Mouse (Mus musculus): ENCODE results near the gene Slc1a1.

DNA sequence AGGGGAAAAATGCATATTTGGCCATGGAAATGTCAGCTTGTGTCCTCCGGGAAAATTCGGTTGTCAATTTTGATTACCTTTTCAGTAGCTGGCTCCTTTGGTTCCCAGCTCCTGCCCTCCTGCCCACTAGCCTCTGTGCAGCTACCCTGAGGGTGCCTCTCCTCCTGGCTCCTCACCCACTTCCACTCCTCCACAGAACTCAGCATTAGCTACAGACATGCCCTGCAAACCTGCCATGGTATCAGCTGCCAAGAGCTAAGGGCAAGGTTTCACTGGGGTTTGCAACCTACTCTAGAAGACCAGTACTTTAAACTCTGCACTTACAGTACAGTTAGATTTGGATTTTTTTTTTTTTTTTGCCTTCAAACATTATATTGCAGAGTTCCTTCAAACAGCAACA is 44.6 kb downstream of the Slc1a1 start:
- TF ChIP-seq EP300 (IDR thresholded peaks at IDR 0.05; ENCODE audit: insufficient read depth, low read depth, low read length) (no peak), CTCF (IDR thresholded peaks at IDR 0.05) (no peak)
